Mouse (Mus musculus) testis, adult 2 months (tissue): ENCODE measurements around the gene Nr2f2.

ENCODE experiments used
- CTCF ChIP-seq: fragments of 200-500 bp; IDR thresholded peaks from 2 replicates; pipeline ENCODE4 v1.5.1; 2012; ENCODE audit warnings: low read depth, mild to moderate bottlenecking, inconsistent platforms, low read length, moderate library complexity; ENCODE audit not compliant: control insufficient read depth, insufficient read depth, insufficient replicate concordance
- POLR2A ChIP-seq: fragments of 200-500 bp; IDR thresholded peaks from 2 replicates; pipeline ENCODE4 v1.6.1; 2012; ENCODE audit warnings: low read depth, mild to moderate bottlenecking, inconsistent platforms, low read length, moderate library complexity; ENCODE audit not compliant: control insufficient read depth

DNA sequence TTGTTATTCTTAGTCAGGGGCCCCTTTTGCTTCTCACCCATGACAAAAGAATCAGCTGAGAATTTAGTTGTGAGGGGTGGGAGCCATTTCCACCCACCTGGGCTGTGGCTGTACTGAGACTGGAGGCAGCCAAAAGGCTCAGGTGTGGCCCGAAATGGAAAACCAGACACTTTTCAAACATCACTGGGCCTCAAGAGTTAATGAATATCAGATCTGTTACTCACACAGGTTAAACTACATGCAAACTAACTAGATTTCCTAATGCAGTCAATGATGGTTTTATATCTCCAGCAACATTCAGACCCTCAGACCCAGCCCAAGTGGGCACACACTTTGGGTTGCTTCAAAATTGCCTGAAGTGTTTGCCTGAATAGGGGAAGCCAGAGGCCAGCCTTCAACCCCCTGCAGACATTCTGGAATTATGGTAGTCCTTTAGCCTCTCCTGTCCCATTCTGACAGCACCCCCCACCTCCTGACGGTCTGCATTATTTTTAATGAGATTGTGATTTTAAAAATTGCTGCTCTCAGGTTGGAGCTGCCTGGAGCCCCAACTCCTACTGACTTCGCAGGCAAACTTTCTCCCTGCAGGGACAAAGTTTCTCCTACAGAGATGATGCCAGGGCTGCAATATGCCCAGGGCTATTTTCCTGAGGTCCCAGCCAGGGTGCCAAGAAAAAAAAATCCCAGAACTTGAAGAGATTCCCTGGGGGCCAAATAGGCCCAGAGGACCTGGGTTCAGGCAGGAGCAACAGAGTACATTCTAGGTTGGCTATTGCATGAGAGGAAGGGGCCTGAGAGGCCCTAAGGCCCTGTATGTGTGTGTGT lies 9.6 kb downstream of the Nr2f2 start:
- TF ChIP-seq CTCF: no peak
- no peak for TF ChIP-seq POLR2A
